Mouse (Mus musculus) forebrain, embryonic 10.5 days (tissue): ENCODE data around the gene Cry2. TPM values are rescaled to one million over a fixed set of nuclear protein-coding genes. Genes with fewer than 3 reads are reported as not detected.
"Not testable (repeated sequence)": the region's sequence is repeated elsewhere in the genome, so short reads cannot be mapped to it uniquely, and the experiment has no call there.

Experiments used
- DNase-seq: peaks from one replicate; pipeline ENCODE4 v3.0.0-alpha.2; 2017; ENCODE audit warnings: low spot score; ENCODE audit errors: extremely low spot score
- H3K27ac ChIP-seq: fragments of 300-500 bp; sonication (generic); 2 replicates; pipeline ENCODE4 v1.5.1; 2016; ENCODE audit warnings: mild to moderate bottlenecking
- H3K27me3 ChIP-seq: fragments of 300-500 bp; sonication (generic); 2 replicates; pipeline ENCODE4 v1.6.1; 2016; ENCODE audit warnings: mild to moderate bottlenecking; ENCODE audit not compliant: poor library complexity, severe bottlenecking
- H3K36me3 ChIP-seq: fragments of 300-500 bp; sonication (generic); replicated peaks from 2 replicates; pipeline ENCODE4 v1.6.1; 2016; ENCODE audit warnings: mild to moderate bottlenecking, moderate library complexity
- H3K4me1 ChIP-seq: fragments of 300-500 bp; sonication (generic); 2 replicates; pipeline ENCODE4 v1.6.1; 2016
- H3K4me3 ChIP-seq: fragments of 300-500 bp; sonication (generic); 2 replicates; pipeline ENCODE4 v1.5.1; 2016; ENCODE audit warnings: mild to moderate bottlenecking, moderate library complexity
- H3K9me3 ChIP-seq: fragments of 300-500 bp; sonication (generic); 2 replicates; pipeline ENCODE4 v1.6.1; 2016; ENCODE audit warnings: mild to moderate bottlenecking, moderate library complexity
- WGBS: fragments of 180-500 bp; shearing (Covaris S2); methylation state at CpG from one replicate; pipeline ENCODE4 v1.1.7; 2016; 5-methylcytosine and 5-hydroxymethylcytosine counted together
- polyA plus RNA-seq: library from polyadenylated mRNA; unstranded; fragments of >200 nt; fragmentation: Nextera tagmentation; extraction: Ambion mirVana; gene quantifications from 2 replicates; pipeline ENCODE4 v1.2.1, GENCODE M21; 2016

Cry2 gene
- 25.5 and 27.3 TPM in 2 replicates for polyA plus RNA-seq

- peaks cover 7% of the 10 kb centered on the region for H3K36me3 ChIP-seq
- H3K4me3 ChIP-seq, result peak within 1 kb of the TSS; percentile 93
- H3K27ac ChIP-seq, result peak within 1 kb of the TSS; percentile 89
- under 1% methylated on average over 76 of the region's 76 CpGs for WGBS
- H3K27me3 ChIP-seq, result peaks cover 9% of the 10 kb centered on the region
- H3K9me3 ChIP-seq, result peaks cover 4% of the 10 kb centered on the region
- H3K4me1 ChIP-seq, result peaks cover 57% of the 10 kb centered on the region
- DNase-seq, result peak; percentile 99
These were observed at the start of gene Cry2 for GRCm38 (mm10) chr2:92433578-92434374. Gene Cry2, minus strand, starts transcription at chr2:92434043.

- 57% methylated on average over 5 of the region's 5 CpGs for WGBS
- H3K4me1 ChIP-seq, result peaks cover 34% of the 10 kb centered on the region
- H3K27me3 ChIP-seq, result peaks cover 46% of the 10 kb centered on the region
- H3K4me3 ChIP-seq, result no peak overlapping the region
- no peak for DNase-seq
- H3K27ac ChIP-seq, result no peak overlapping the region
- no peaks in the 10 kb centered on the region for H3K36me3 ChIP-seq
- H3K9me3 ChIP-seq, result no peaks in the 10 kb centered on the region
These were observed 49.7 kb upstream of the Cry2 start for GRCm38 (mm10) chr2:92483505-92483904.

- DNase-seq, result no peak
- Histone ChIP-seq H3K4me3 (no peak overlapping the region), H3K9me3 (no peaks in the 10 kb centered on the region), H3K27me3 (peaks cover 46% of the 10 kb centered on the region), H3K4me1 (peaks cover 34% of the 10 kb centered on the region), H3K36me3 (no peaks in the 10 kb centered on the region), H3K27ac (no peak overlapping the region)
- 78% methylated on average over 1 of the region's 1 CpGs for WGBS
These were observed 48.7 kb upstream of the Cry2 start for GRCm38 (mm10) chr2:92482551-92482950.

GRCm38 (mm10) chr2:92478313-92478688 is 44.5 kb upstream of the Cry2 start:
- DNase-seq, result no peak
- Histone ChIP-seq H3K27ac (no peak overlapping the region), H3K36me3 (no peaks in the 10 kb centered on the region), H3K4me3 (no peak overlapping the region), H3K9me3 (no peaks in the 10 kb centered on the region), H3K4me1 (peaks cover 2% of the 10 kb centered on the region; the same call in 1 of the 2 replicates), H3K27me3 (peaks cover 13% of the 10 kb centered on the region)
- WGBS, result 89% methylated on average over 4 of the region's 4 CpGs

GRCm38 (mm10) chr2:92477672-92478312 is 43.9 kb upstream of the Cry2 start:
- DNase-seq, result no peak
- H3K4me3 ChIP-seq, result no peak overlapping the region
- no peaks in the 10 kb centered on the region for H3K9me3 ChIP-seq
- 87% methylated on average over 12 of the region's 12 CpGs for WGBS
- peaks cover 2% of the 10 kb centered on the region; the same call in 1 of the 2 replicates for H3K4me1 ChIP-seq
- H3K36me3 ChIP-seq, result no peaks in the 10 kb centered on the region
- no peak overlapping the region for H3K27ac ChIP-seq
- peaks cover 8% of the 10 kb centered on the region for H3K27me3 ChIP-seq

GRCm38 (mm10) chr2:92476580-92476979 is 42.7 kb upstream of the Cry2 start:
- H3K4me1 ChIP-seq, DNase-seq, H3K27ac ChIP-seq, H3K4me3 ChIP-seq, H3K36me3 ChIP-seq, H3K9me3 ChIP-seq, H3K27me3 ChIP-seq: not testable (repeated sequence)
- 89% methylated on average over 7 of the region's 7 CpGs for WGBS

GRCm38 (mm10) chr2:92475711-92476110 is 41.9 kb upstream of the Cry2 start:
- Histone ChIP-seq H3K27me3 (no peaks in the 10 kb centered on the region), H3K36me3 (no peaks in the 10 kb centered on the region), H3K4me3 (no peak overlapping the region), H3K27ac (no peak overlapping the region), H3K9me3 (no peaks in the 10 kb centered on the region), H3K4me1 (0 out of 2 replicates have a peak, but pooled peaks cover 2% of the 10 kb centered on the region)
- no peak for DNase-seq
- 68% methylated on average over 2 of the region's 2 CpGs for WGBS

- H3K4me3 ChIP-seq, result no peak overlapping the region
- no peaks in the 10 kb centered on the region for H3K27me3 ChIP-seq
- no peak for DNase-seq
- no peaks in the 10 kb centered on the region for H3K9me3 ChIP-seq
- 0 out of 2 replicates have a peak, but pooled peaks cover 3% of the 10 kb centered on the region for H3K4me1 ChIP-seq
- H3K36me3 ChIP-seq, result no peaks in the 10 kb centered on the region
- H3K27ac ChIP-seq, result no peak overlapping the region
- WGBS, result 83% methylated on average over 3 of the region's 3 CpGs
These were observed 41.1 kb upstream of the Cry2 start for GRCm38 (mm10) chr2:92474920-92475319.

- 86% methylated on average over 12 of the region's 12 CpGs for WGBS
- DNase-seq, result no peak
- 0 out of 2 replicates have a peak, but pooled peaks cover 3% of the 10 kb centered on the region for H3K4me1 ChIP-seq
- no peaks in the 10 kb centered on the region for H3K27me3 ChIP-seq
- no peak overlapping the region for H3K4me3 ChIP-seq
- H3K36me3 ChIP-seq, result no peaks in the 10 kb centered on the region
- no peaks in the 10 kb centered on the region for H3K9me3 ChIP-seq
- no peak overlapping the region for H3K27ac ChIP-seq
These were observed 38.2 kb upstream of the Cry2 start for GRCm38 (mm10) chr2:92471886-92472670.

- 80% methylated on average over 3 of the region's 3 CpGs for WGBS
- Histone ChIP-seq H3K36me3 (no peaks in the 10 kb centered on the region), H3K9me3 (no peaks in the 10 kb centered on the region), H3K27me3 (peaks cover 32% of the 10 kb centered on the region), H3K4me3 (no peak overlapping the region), H3K27ac (no peak overlapping the region), H3K4me1 (peaks cover 11% of the 10 kb centered on the region)
- DNase-seq, result no peak
These were observed 30.8 kb upstream of the Cry2 start for GRCm38 (mm10) chr2:92464690-92465089.

- WGBS, result 79% methylated on average over 1 of the region's 1 CpGs
- no peak overlapping the region for H3K27ac ChIP-seq
- H3K4me3 ChIP-seq, result no peak overlapping the region
- no peaks in the 10 kb centered on the region for H3K36me3 ChIP-seq
- no peak for DNase-seq
- peaks cover 37% of the 10 kb centered on the region for H3K27me3 ChIP-seq
- no peaks in the 10 kb centered on the region for H3K9me3 ChIP-seq
- H3K4me1 ChIP-seq, result peaks cover 44% of the 10 kb centered on the region
These were observed 27.4 kb upstream of the Cry2 start for GRCm38 (mm10) chr2:92461215-92461614.

- H3K36me3 ChIP-seq, result no peaks in the 10 kb centered on the region
- 1% methylated on average over 34 of the region's 34 CpGs for WGBS
- H3K27me3 ChIP-seq, result peaks cover 37% of the 10 kb centered on the region
- H3K27ac ChIP-seq, result peak within 1 kb of the TSS; percentile 86
- no peaks in the 10 kb centered on the region for H3K9me3 ChIP-seq
- peaks cover 47% of the 10 kb centered on the region for H3K4me1 ChIP-seq
- peak; percentile 25 for DNase-seq
- H3K4me3 ChIP-seq, result peak within 1 kb of the TSS; percentile 87
These were observed 26.3 kb upstream of the Cry2 start, which contains the start of gene Slc35c1 for GRCm38 (mm10) chr2:92459921-92460707. Gene Slc35c1, minus strand, starts transcription at chr2:92460538.
